Mouse (Mus musculus) spleen, postnatal 14 days (tissue): Measurements from ENCODE around the gene Clec2e.
A peak's percentile ranks its signal among the peaks of the same experiment; 100 is the strongest.
"Not testable (repeated sequence)": the region's sequence is repeated elsewhere in the genome, so short reads cannot be mapped to it uniquely, and the experiment has no call there.

Experiments used
- DNase-seq, 2 experiments: peaks; one replicate each; pipeline ENCODE4 v3.0.0; 2021 to 2022; ENCODE audit warnings: low spot score in 2 of 2

The Clec2e gene

GRCm38 (mm10) chr6:129100794-129101193 lies at the start of gene Clec2e:
Clec2e (minus strand) TSS chr6:129100913.
- DNase-seq, result not testable (repeated sequence)

- DNase-seq, result no peak
Measured at GRCm38 (mm10) chr6:129146812-129147211, 46.1 kb upstream of the Clec2e start.

- DNase-seq, result no peak
Measured at GRCm38 (mm10) chr6:129132604-129133341, 32.1 kb upstream of the Clec2e start.

- DNase-seq, result no peak
Measured at GRCm38 (mm10) chr6:129126861-129127260, 26.1 kb upstream of the Clec2e start.

- DNase-seq, result not testable (repeated sequence)
Measured at GRCm38 (mm10) chr6:129124531-129124930, 23.8 kb upstream of the Clec2e start.

- DNase-seq, result no peak
Measured at GRCm38 (mm10) chr6:129116223-129116622, 15.5 kb upstream of the Clec2e start.

- not testable (repeated sequence) for DNase-seq
Measured at GRCm38 (mm10) chr6:129114237-129114636, 13.5 kb upstream of the Clec2e start.

- no peak for DNase-seq
Measured at GRCm38 (mm10) chr6:129113769-129114168, 13.1 kb upstream of the Clec2e start.

- DNase-seq, result no peak
Measured at GRCm38 (mm10) chr6:129113030-129113673, 12.4 kb upstream of the Clec2e start.

- no peak for DNase-seq
Measured at GRCm38 (mm10) chr6:129112526-129112925, 11.8 kb upstream of the Clec2e start.

GRCm38 (mm10) chr6:129107916-129108315 lies 7.2 kb upstream of the Clec2e start:
- DNase-seq, result no peak

- no peak for DNase-seq
Measured at GRCm38 (mm10) chr6:129102858-129103555, 2.3 kb upstream of the Clec2e start.

- no peak for DNase-seq
Measured at GRCm38 (mm10) chr6:129101604-129102003, 891 bp upstream of the Clec2e start.

- DNase-seq, result no peak
Measured at GRCm38 (mm10) chr6:129097929-129098328, 2.8 kb downstream of the Clec2e start.

- DNase-seq, result no peak
Measured at GRCm38 (mm10) chr6:129095166-129095565, 5.5 kb downstream of the Clec2e start.

GRCm38 (mm10) chr6:129088596-129088995 lies 12.1 kb downstream of the Clec2e start:
- DNase-seq, result not testable (repeated sequence)

GRCm38 (mm10) chr6:129088161-129088560 lies 12.6 kb downstream of the Clec2e start:
- DNase-seq, result no peak

GRCm38 (mm10) chr6:129086031-129086430 lies 14.7 kb downstream of the Clec2e start:
- not testable (repeated sequence) for DNase-seq

GRCm38 (mm10) chr6:129085098-129085497 lies 15.6 kb downstream of the Clec2e start:
- no peak for DNase-seq

GRCm38 (mm10) chr6:129066986-129067385 lies 33.7 kb downstream of the Clec2e start:
- DNase-seq, result peak in 1 of 2 experiments; percentile 33

GRCm38 (mm10) chr6:129066530-129066929 lies 34.2 kb downstream of the Clec2e start:
- DNase-seq, result no peak

- DNase-seq, result no peak
Measured at GRCm38 (mm10) chr6:129065857-129066256, 34.9 kb downstream of the Clec2e start.

- no peak for DNase-seq
Measured at GRCm38 (mm10) chr6:129065407-129065806, 35.3 kb downstream of the Clec2e start.
